Comparison of ENCODE assay signal across 9 mouse cellular contexts in the genomic region with DNA sequence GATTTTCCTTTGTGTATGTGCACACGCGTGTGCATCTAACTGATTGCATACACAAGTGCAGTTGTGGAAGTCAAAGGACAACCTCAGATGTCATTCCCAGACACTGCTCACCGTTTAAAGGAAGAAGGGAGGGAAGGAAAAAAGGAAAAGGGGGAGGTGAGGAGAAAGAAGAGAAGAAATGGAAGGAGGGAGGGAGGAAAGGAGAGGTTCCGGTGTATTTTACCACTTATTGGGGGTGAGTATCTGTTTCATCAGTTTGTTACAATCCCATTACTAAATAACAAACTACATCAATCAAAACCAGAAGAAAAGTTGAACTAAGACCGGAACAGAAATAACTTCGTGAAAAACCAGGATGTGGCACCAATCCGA. TPM values are rescaled to one million over a fixed set of nuclear protein-coding genes. Genes with fewer than 3 reads are reported as not detected.
DNase-seq lines count a peak whose midpoint lies in the region; ATAC-seq and TF ChIP-seq lines count a peak whose summit lies in the region.
"Had no signal": no experiment of that assay in that cellular context is flagged by ENCODE, and none has a peak within 500 bp of the region (broad histone marks: within the 10 kb centered on the region; RNA-seq: fewer than 3 reads in every experiment).

No protein-coding gene starts in this region.

- peak overlapping the region; percentile 66 for H3K4me3 ChIP-seq in left cerebral cortex, adult 2 months
- H3K4me3 ChIP-seq in embryonic facial prominence, embryonic 15.5 days (replicated peaks): peak overlapping the region; percentile 82
- peak overlapping the region; percentile 68 for H3K4me3 ChIP-seq in intestine, postnatal 0 days (ENCODE audit: low read depth, low read length)
- peak overlapping the region; percentile 69 for H3K4me3 ChIP-seq in neural tube, embryonic 14.5 days (ENCODE audit: low read depth, low read length)

- H3K36me3 ChIP-seq in embryonic facial prominence, embryonic 15.5 days: peaks cover 23% of the 10 kb centered on the region
- peaks cover 21% of the 10 kb centered on the region for H3K36me3 ChIP-seq in intestine, postnatal 0 days (ENCODE audit: control insufficient read depth, insufficient read depth)
- peaks cover 10% of the 10 kb centered on the region; the same call in 1 of the 2 replicates for H3K36me3 ChIP-seq in neural tube, embryonic 14.5 days (ENCODE audit: control insufficient read depth, insufficient read depth, low read length)

- ATAC-seq in embryonic facial prominence, embryonic 15.5 days (ENCODE audit: insufficient number of reproducible peaks, low FRiP score, low TSS enrichment, low read depth): no peak
- no peak for ATAC-seq in intestine, postnatal 0 days
- ATAC-seq in neural tube, embryonic 14.5 days (ENCODE audit: low read depth): peak; percentile 49

- intact Hi-C loops in left cerebral cortex, adult 2 months (cut with DNase I): loop anchor here (1.0 to 10.0 kb wide), 2 partner anchors 25 to 280 kb away; partner anchors contain the start of gene Csde1
- intact Hi-C loops in left cerebral cortex, postnatal 10 days (cut with DNase I): loop anchor here (10.0 kb wide), 1 partner anchor 260 kb away; the partner anchor contains the start of gene Tspan2
- intact Hi-C loops in gastrocnemius, postnatal 14 days (cut with DNase I; ENCODE audit: low total_unique reads): no loop called here

- H3K9me3 ChIP-seq in embryonic facial prominence, embryonic 15.5 days (replicated peaks): no peaks in the 10 kb centered on the region
- no peaks in the 10 kb centered on the region for H3K9me3 ChIP-seq in intestine, postnatal 0 days (ENCODE audit: control insufficient read depth)
- H3K9me3 ChIP-seq in neural tube, embryonic 14.5 days (ENCODE audit: control insufficient read depth, low read length): no peaks in the 10 kb centered on the region

- peak overlapping the region; percentile 53 for H3K4me2 ChIP-seq in embryonic facial prominence, embryonic 15.5 days (replicated peaks)
- H3K4me2 ChIP-seq in intestine, postnatal 0 days (replicated peaks; ENCODE audit: low read depth): peak overlapping the region; percentile 77
- peak overlapping the region; percentile 49 for H3K4me2 ChIP-seq in neural tube, embryonic 14.5 days (ENCODE audit: low read depth, low read length)

- no peak for TF ChIP-seq CTCF in left cerebral cortex, adult 2 months (IDR thresholded peaks at IDR 0.05)
- no peak for TF ChIP-seq CTCF in intestine, postnatal 0 days (IDR thresholded peaks at IDR 0.05; ENCODE audit: low read depth)

- peak overlapping the region; percentile 90 for H3K27ac ChIP-seq in left cerebral cortex, adult 2 months
- H3K27ac ChIP-seq in embryonic facial prominence, embryonic 15.5 days (replicated peaks): peak overlapping the region; percentile 96; the same call in 1 of the 2 replicates
- H3K27ac ChIP-seq in intestine, postnatal 0 days (ENCODE audit: low read depth, low read length): peak overlapping the region; percentile 97; the same call in 1 of the 2 replicates
- peak overlapping the region; percentile 85 for H3K27ac ChIP-seq in neural tube, embryonic 14.5 days (ENCODE audit: low read depth, low read length)

- WGBS in embryonic facial prominence, embryonic 15.5 days: 47% methylated on average over 7 of the region's 7 CpGs
- WGBS in intestine, postnatal 0 days: 43% methylated on average over 7 of the region's 7 CpGs
- WGBS in neural tube, embryonic 14.5 days: 54% methylated on average over 7 of the region's 7 CpGs

- H3K27me3 ChIP-seq in embryonic facial prominence, embryonic 15.5 days: no peaks in the 10 kb centered on the region
- no peaks in the 10 kb centered on the region for H3K27me3 ChIP-seq in intestine, postnatal 0 days (replicated peaks; ENCODE audit: control insufficient read depth, insufficient read depth, low read length)
- no peaks in the 10 kb centered on the region for H3K27me3 ChIP-seq in neural tube, embryonic 14.5 days (ENCODE audit: control insufficient read depth, insufficient read depth, low read length)

- peaks cover 16% of the 10 kb centered on the region for H3K4me1 ChIP-seq in embryonic facial prominence, embryonic 15.5 days
- no peaks in the 10 kb centered on the region; the same call in 1 of the 2 replicates for H3K4me1 ChIP-seq in intestine, postnatal 0 days (replicated peaks; ENCODE audit: control insufficient read depth, insufficient read depth, low read length)
- H3K4me1 ChIP-seq in neural tube, embryonic 14.5 days (ENCODE audit: control insufficient read depth, insufficient read depth, low read length): peaks cover 6% of the 10 kb centered on the region; the same call in 1 of the 2 replicates

- DNase-seq in left cerebral cortex, adult 2 months (ENCODE audit: extremely low spot score in 1 of 2, low spot score in 2 of 2): no peak
- no peak for DNase-seq in left cerebral cortex, postnatal 10 days (ENCODE audit: extremely low spot score in 1 of 2, low spot score in 2 of 2)
- DNase-seq in spleen, postnatal 14 days (ENCODE audit: low spot score in 2 of 2): no peak
- no peak for DNase-seq in adrenal gland, postnatal 14 days
- DNase-seq in gastrocnemius, postnatal 14 days: no peak

- no peak overlapping the region for H3K9ac ChIP-seq in embryonic facial prominence, embryonic 15.5 days
- H3K9ac ChIP-seq in intestine, postnatal 0 days (ENCODE audit: low read depth, low read length): peak overlapping the region; percentile 78; the same call in 1 of the 2 replicates
- H3K9ac ChIP-seq in neural tube, embryonic 14.5 days (replicated peaks; ENCODE audit: low read depth, low read length): peak overlapping the region; percentile 89; the same call in 1 of the 2 replicates

RNA-seq across cellular contexts. Expression of gene Sike1, which starts 0.3 kb away (rescaled TPM):
- total RNA-seq in left cerebral cortex, adult 2 months (2021): 10 to 100 TPM; 69.9 to 78.3 TPM
- total RNA-seq in left cerebral cortex, postnatal 10 days (2021): 10 to 100 TPM; 83.3 to 85.2 TPM
- 60.4 and 67.7 TPM in 2 replicates for polyA plus RNA-seq in embryonic facial prominence, embryonic 15.5 days (2015; fragmentation: Nextera tagmentation; extraction: Ambion mirVana)
- 36.6 and 37.4 TPM in 2 replicates for polyA plus RNA-seq in intestine, postnatal 0 days (2015; fragmentation: Nextera tagmentation; extraction: Ambion mirVana)
- polyA plus RNA-seq in neural tube, embryonic 14.5 days (2014; fragmentation: Nextera tagmentation; extraction: Ambion mirVana): 68.8 and 72.7 TPM in 2 replicates
- total RNA-seq in adrenal gland, postnatal 14 days (2021): 67.6 and 81.5 TPM in 2 replicates
- 10 to 100 TPM; 62.7 to 67.9 TPM for total RNA-seq in gastrocnemius, postnatal 14 days (2021)

RNA-seq across cellular contexts. Expression of gene Csde1, which starts 25.0 kb away (rescaled TPM):
- total RNA-seq in left cerebral cortex, adult 2 months (2021): 100 to 1,000 TPM; 216 to 245 TPM
- 100 to 1,000 TPM; 289 to 294 TPM for total RNA-seq in left cerebral cortex, postnatal 10 days (2021)
- 298 and 303 TPM in 2 replicates for polyA plus RNA-seq in embryonic facial prominence, embryonic 15.5 days (2015; fragmentation: Nextera tagmentation; extraction: Ambion mirVana)
- 113 and 126 TPM in 2 replicates for polyA plus RNA-seq in intestine, postnatal 0 days (2015; fragmentation: Nextera tagmentation; extraction: Ambion mirVana)
- 454 and 498 TPM in 2 replicates for polyA plus RNA-seq in neural tube, embryonic 14.5 days (2014; fragmentation: Nextera tagmentation; extraction: Ambion mirVana)
- 342 and 351 TPM in 2 replicates for total RNA-seq in adrenal gland, postnatal 14 days (2021)
- 100 to 1,000 TPM; 522 to 542 TPM for total RNA-seq in gastrocnemius, postnatal 14 days (2021)

RNA-seq across cellular contexts. Expression of gene Nr1h5, which starts 31.3 kb away (rescaled TPM):
- total RNA-seq in left cerebral cortex, adult 2 months (2021): not detected
- not detected for total RNA-seq in left cerebral cortex, postnatal 10 days (2021)
- polyA plus RNA-seq in embryonic facial prominence, embryonic 15.5 days (2015; fragmentation: Nextera tagmentation; extraction: Ambion mirVana): 0.07 TPM in 1 of 2 replicates, not detected in the other
- polyA plus RNA-seq in intestine, postnatal 0 days (2015; fragmentation: Nextera tagmentation; extraction: Ambion mirVana): not detected in 2 replicates
- polyA plus RNA-seq in neural tube, embryonic 14.5 days (2014; fragmentation: Nextera tagmentation; extraction: Ambion mirVana): 0.13 TPM in 1 of 2 replicates, not detected in the other
- total RNA-seq in adrenal gland, postnatal 14 days (2021): 0.11 and 0.33 TPM in 2 replicates
- not detected for total RNA-seq in gastrocnemius, postnatal 14 days (2021)
- total RNA-seq: hematopoietic stem cell, adult 5-6 weeks had no signal

RNA-seq across cellular contexts. Expression of gene Sycp1, which starts 59.3 kb away (rescaled TPM):
- total RNA-seq in left cerebral cortex, adult 2 months (2021): not detected
- total RNA-seq in left cerebral cortex, postnatal 10 days (2021): not detected
- not detected in 2 replicates for polyA plus RNA-seq in embryonic facial prominence, embryonic 15.5 days (2015; fragmentation: Nextera tagmentation; extraction: Ambion mirVana)
- polyA plus RNA-seq in intestine, postnatal 0 days (2015; fragmentation: Nextera tagmentation; extraction: Ambion mirVana): not detected in 2 replicates
- polyA plus RNA-seq in neural tube, embryonic 14.5 days (2014; fragmentation: Nextera tagmentation; extraction: Ambion mirVana): not detected in 2 replicates
- total RNA-seq in adrenal gland, postnatal 14 days (2021): 0.11 TPM in 1 of 2 replicates, not detected in the other
- total RNA-seq in gastrocnemius, postnatal 14 days (2021): not detected
- total RNA-seq: hematopoietic stem cell, adult 5-6 weeks had no signal
